Mouse (Mus musculus) forelimb bud, embryonic 11.5 days (tissue): ENCODE measurements at regions not wholly inside any gene's neighbourhood (a gene's known extent, or its start where the extent isn't known, plus 50 kb on each side); places are given as distances from the start of the nearest gene placed in this dataset.
A peak's percentile ranks its signal among the peaks of the same experiment; 100 is the strongest.

Source experiments
- DNase-seq: peaks from one replicate; pipeline ENCODE4 v3.0.0-alpha.2; 2012; ENCODE audit warnings: low read depth, low spot score

DNA sequence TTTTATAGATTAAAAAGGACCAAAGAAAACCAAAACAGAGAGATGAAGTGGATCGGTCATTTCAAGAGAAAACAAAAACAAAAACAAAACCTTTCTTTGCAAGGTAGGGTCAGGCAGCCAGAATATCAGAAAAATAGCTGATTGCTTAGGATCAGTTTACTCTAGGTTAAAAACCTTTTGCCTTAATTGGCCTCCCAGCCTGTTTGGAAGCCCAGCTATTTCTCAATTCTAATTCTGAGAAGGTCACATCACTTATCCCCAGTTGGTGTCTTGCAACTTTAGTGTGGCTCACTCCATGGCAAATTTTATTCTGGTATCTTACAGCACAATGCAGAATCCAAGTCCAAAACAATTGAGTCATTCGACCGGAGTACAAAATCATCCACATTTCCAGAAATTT is 70.0 kb downstream of the 1190002N15Rik start:
- no peak for DNase-seq

- DNase-seq = no peak
Measured at GRCm38 (mm10) chr9:94456085-94456531, 81.8 kb downstream of the 1190002N15Rik start.

DNA sequence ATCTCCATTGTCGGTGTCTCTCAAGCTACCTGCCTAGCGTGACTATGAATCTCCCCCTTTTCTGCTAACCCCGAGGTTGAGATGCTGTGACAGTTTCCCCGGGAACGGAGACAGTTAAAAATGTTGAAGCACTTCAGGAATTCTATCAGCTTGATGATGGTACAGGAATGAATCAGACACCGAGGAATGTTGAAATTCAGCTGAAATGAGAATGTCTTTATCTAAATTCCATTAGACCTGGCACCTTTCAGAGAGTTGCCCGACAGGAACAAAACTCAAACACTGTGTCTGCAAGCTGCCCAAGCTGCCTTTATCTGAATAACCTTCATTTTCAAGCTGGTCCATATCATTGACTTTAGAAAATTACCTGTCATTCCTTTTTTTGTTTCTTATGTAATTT is 82.4 kb downstream of the 1190002N15Rik start:
- no peak for DNase-seq

- DNase-seq = no peak
Measured at GRCm38 (mm10) chr9:94449911-94450310, 88.0 kb downstream of the 1190002N15Rik start.

- DNase-seq = no peak
Measured at GRCm38 (mm10) chr9:94446182-94446763, 91.6 kb downstream of the 1190002N15Rik start.

GRCm38 (mm10) chr9:94444140-94444789 is 93.6 kb downstream of the 1190002N15Rik start:
- DNase-seq = no peak

GRCm38 (mm10) chr9:94441393-94441792 is 96.5 kb downstream of the 1190002N15Rik start:
- DNase-seq = no peak

DNA sequence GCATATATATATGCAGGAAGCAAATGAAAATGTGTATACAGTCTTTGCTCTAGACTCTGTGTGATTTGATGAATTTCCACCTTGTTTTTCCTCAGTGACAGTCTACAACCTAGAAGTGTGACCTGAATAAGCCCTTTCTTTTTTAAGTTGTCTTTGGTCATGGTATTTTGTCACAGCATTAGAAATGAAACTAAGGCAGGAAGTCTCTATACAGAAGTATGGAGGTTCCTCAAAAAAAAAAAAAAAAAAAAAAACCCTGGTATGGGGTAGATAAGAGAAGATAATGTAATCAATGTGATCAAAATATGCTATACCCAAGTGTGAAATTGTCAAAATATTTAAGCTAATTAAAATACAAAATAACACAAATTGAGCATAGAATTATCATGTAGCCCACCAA is 104.4 kb downstream of the 1190002N15Rik start:
- DNase-seq = no peak

DNA sequence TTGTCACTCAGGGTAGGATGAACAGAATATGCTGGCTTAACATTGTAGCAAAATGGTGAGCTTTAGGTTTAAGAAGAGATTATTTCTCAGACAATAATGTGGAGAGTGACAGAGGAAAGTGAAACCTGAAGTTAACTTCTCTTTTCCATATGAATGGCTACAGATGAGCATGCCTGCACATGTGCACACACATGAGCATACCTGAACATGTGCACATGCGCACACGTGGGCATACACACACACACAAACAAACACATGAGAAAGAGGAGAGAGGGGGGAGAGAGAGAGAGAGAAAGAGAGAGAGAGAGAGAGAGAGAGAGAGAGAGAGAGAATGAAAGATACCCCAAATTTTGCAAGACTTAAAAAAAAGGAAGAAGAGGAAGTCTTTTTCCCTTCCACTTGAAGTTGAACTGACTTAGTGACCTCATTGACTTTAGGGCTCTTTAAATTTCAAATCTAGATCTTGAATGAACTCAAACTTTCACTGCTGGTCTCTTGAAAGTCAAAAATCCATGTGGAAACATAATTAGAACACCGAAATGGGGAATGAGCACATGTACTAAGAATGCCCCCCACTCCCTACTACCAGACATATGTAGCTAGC is 105.6 kb downstream of the 1190002N15Rik start:
- DNase-seq = no peak

DNA sequence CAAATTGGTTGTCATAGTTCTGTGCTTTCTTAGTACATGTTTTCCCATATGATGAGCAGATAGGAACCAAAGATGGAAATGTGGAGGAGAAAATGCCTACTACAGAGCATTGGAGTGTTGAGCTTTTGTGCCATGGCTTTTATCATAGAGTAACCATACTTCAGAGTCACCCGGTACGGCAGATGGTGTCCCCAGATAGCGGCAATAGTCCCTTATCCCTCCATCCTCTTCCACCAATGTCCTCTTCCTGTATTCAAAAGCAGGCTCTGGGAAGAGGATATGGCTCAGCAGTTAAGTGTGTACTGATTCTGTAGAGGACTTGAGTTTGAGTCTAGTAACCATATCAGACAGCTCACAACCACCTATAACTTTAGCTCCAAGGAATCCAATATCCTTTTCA is 106.3 kb downstream of the 1190002N15Rik start:
- no peak for DNase-seq

GRCm38 (mm10) chr9:94430996-94431395 is 106.9 kb downstream of the 1190002N15Rik start:
- no peak for DNase-seq

GRCm38 (mm10) chr9:94426740-94427139 is 111.1 kb downstream of the 1190002N15Rik start:
- DNase-seq = no peak

DNA sequence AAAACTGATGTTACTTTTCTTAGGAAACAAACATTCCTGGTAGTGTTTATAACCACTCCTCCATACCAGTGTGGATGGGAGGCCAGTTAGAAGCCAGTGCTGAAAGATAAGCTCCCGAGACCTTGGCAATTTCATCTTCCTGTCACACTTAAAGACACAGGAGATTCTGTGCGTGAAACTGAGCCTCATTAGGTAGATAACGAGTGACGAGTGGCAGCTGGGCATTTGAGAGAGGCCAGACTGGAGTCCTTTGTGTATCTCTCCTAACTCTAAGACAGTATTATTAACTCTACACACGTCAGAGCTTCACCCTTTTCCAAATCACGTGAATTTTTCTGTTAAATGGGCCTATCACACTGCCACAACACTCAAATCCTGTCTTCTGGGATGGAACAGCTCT is 112.1 kb downstream of the 1190002N15Rik start:
- no peak for DNase-seq

DNA sequence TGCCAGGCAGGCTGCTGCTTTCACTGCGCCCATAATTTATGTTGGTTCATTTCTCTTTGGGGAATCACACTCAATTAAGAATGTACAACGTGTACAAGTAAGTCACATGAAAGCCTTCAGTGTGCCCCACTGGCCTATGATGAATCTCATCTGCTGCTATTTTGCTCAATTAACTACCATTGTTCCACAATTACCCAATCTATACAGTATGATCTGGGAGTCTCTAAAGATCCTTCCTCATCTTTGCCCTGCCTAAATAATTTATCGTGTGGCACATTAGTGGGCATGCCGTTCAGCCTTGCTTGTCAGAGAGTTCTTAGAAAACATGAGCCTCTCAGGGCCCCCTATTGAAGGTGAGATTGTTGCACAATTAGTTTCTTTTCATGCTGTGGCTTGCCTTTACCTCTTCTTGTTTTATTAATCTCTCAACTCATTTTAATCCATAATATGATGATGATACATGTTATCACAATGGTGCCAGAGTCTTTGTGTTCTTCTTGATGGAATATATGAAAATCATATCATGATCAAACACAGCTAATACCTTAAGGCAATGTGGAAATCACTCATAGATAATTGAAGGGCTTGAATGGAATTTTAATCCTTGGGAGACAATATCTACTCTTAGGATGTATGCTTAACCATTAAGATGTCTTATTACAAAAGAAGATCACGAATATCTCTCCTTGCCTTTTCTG is 113.3 kb downstream of the 1190002N15Rik start:
- DNase-seq = no peak

- DNase-seq = no peak
Measured at GRCm38 (mm10) chr9:94410546-94410945, 127.3 kb downstream of the 1190002N15Rik start.

- DNase-seq = peak; percentile 3
Measured at GRCm38 (mm10) chr9:94410042-94410441, 127.8 kb downstream of the 1190002N15Rik start.

DNA sequence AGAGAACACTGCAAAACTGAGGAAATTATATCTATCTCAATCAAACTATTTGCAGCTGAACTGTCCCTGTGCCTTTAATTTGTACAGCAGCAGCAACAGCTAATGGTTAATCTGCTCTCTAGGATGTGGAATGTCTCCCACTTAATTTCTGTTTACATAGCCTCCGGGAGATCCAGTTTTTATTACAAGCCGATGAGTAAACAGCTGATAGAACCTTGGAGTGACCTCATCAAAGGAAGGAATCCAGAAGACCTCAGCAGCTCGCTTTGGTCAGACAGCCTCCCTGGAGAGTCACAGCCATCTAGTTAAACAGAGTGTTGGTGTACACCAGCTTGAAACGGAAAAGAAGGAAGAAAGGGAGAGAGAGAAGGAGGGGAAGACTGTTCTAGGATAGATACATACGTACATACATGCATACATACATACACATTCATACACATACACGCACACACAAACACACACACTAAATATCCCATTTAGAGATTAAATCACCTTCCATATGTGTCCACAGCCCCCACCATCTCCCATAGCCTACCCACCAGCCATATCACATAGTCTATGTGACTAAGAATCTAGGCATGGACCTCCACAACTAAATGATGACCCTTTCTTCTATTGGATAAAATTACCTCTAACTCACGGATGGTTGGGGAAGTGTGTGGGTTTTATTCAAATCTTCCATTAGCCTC is 129.1 kb downstream of the 1190002N15Rik start:
- peak; percentile 10 for DNase-seq

GRCm38 (mm10) chr9:94407671-94408070 is 130.2 kb downstream of the 1190002N15Rik start:
- DNase-seq = no peak

DNA sequence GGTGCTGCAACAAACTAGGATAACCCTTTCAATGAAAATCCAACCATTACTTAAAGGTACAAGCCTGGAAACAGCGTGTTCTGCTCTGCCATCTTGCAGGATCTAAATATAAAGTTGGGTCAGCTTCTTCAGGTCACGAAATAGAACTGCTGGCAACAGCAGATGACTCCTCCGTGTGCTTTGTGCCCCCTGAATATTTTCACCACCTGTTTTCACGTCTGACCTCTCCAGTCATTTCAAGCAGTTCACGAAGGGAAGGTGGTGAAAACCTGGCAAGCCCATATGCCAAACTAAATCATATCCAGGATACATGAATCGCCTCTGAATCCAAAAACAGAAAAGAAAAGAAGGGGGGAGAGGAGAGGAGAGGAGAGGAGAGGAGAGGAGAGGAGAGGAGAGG is 133.3 kb downstream of the 1190002N15Rik start:
- DNase-seq = no peak

GRCm38 (mm10) chr9:94400596-94400995 is 137.3 kb downstream of the 1190002N15Rik start:
- no peak for DNase-seq

GRCm38 (mm10) chr9:94395215-94395614 is 142.7 kb downstream of the 1190002N15Rik start:
- DNase-seq = no peak

GRCm38 (mm10) chr9:94386190-94386589 is 151.7 kb downstream of the 1190002N15Rik start:
- DNase-seq = no peak
